Mouse (Mus musculus) embryo, embryonic 10 days (tissue): ENCODE measurements around the gene Znhit2.
"Not testable (repeated sequence)": the region's sequence is repeated elsewhere in the genome, so short reads cannot be mapped to it uniquely, and the experiment has no call there.

Experiments
- DNase-seq: peaks from one replicate; pipeline ENCODE4 v3.0.0-alpha.2; 2015; ENCODE audit warnings: low spot score

Gene Znhit2

DNA sequence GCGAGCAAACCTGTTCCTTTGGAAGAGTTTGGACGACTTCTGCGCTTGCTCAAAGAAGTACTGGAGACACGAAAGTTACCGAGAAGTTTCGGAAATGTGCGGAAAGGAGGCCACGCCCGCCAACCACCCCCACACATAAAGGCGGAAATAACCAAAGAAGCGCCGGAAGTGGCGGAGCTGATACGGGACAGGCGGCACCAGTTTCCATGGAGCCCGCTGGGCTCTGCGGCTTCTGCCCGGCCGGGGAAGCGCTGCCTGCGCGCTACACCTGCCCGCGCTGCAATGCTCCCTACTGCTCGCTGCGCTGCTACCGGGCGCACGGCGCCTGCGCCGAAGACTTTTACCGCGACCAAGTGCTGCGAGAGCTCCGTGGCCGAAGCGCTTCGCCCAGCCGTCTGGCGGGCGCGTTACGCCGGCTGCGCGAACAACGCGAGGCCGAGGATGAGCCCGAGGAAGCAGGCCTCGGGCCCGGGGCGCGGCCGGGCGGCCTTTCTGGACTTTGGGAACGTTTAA, at the start of gene Znhit2:
Gene Znhit2, plus strand, starts transcription at position 172 of the 513 bp plus-strand sequence.
- peak; percentile 94 for DNase-seq

DNA sequence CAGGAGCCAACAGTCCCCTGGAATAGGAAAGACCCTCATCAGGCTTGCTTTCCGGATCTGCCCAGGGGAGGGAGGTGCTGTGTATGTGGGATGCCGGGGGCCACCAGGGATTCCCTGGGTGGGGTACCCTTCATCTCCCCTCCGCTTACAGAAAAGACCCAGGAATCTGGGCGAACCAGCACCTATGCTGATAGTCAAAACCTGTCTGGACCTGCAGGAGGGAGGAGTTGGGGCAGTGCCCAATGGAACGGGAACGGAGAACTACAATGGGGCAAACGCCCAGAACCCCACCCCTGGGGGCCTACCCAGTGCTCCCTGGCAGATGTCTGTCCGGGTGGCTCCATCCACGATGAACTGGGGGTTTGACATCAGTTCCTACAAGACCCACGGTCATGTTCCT, 47.3 kb upstream of the Znhit2 start:
- DNase-seq = no peak

DNA sequence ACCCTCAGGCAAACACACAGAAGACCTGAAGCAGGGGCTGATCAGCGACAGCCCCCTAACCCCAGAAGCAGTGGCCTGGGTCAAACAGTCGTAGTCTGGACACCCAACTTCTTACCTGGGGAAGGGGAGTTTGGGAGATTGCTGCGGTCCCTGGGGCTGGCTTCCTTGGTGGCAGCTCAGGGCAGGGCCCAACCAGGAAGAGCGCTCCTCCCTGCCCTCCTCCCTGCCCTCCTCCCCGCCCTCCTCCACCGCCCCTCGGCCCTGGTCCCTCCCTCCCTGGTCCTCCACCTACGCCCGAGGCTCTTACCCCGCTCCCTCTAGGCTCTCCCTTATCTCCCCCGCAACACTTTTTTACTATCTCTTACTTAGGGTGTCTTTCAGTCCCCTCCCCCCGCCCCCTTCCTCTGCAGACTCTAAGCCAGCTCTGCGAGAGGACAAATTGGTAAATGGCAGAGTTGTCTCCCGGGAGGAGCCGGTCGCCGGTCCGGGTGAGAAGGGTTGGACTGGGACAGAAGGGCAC, 45.9 kb upstream of the Znhit2 start:
- DNase-seq = peak; percentile 53

DNA sequence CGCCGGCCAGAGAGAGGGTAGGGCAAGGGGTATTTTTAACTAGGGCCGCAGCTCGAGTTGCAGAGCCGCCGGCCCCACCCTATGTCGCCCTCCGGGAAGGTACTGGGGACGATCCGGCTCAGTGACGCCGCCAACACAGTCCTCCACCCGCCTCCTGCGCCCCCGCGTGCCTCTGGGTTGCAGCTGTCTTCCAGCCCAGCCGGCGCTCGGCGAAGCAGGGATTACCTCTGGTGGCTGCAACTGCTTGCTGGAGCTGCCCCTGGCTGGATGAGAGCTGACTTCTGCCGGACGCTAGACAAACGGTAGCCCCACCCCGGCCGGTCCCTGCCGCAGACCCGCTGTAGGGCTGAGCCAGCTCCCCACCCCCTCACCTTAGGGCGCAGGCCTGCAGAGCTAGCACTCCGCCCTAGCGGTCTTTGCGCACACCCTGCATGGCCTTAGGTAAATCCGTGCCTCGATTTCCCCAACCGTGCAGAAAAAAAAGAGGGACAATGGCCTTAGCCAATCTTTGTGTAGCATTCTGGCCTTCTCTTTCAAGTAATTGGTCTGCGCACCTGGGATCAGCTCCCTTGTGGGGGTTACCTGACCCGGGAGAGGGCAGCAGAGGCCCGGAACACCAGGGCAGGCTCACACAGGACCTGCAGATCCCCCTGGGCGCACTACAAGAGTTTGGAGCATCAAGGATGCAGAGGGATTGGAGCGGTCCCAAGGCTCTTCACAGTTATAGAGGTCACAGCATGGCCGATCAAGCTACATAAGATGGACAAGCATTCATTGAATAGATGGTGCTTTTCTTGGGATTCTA, 45.3 kb upstream of the Znhit2 start, which contains the start of gene Capn1:
Gene Capn1, minus strand, starts transcription at position 387 of the 805 bp plus-strand sequence.
- DNase-seq = peak; percentile 81

DNA sequence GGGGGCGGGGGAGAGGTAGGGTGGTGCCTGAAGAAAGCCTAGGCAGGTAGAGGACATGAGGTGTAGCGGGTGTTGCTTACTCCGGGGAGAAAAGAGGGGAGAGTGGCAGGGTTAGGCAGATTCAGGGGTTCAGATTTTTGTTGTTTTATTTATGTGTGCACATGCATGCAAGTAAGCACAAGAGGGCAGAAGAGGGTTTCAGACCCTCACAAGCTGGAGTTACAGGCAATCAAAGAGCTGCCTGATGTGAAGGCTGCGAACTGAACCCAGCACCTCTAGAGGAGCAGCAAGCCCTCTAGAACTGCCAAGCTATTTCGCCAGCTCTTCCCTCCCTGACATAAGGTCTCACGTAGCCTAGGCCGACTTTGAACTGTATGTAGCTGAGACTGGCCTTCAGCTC, 44.5 kb upstream of the Znhit2 start:
- DNase-seq = peak; percentile 50

DNA sequence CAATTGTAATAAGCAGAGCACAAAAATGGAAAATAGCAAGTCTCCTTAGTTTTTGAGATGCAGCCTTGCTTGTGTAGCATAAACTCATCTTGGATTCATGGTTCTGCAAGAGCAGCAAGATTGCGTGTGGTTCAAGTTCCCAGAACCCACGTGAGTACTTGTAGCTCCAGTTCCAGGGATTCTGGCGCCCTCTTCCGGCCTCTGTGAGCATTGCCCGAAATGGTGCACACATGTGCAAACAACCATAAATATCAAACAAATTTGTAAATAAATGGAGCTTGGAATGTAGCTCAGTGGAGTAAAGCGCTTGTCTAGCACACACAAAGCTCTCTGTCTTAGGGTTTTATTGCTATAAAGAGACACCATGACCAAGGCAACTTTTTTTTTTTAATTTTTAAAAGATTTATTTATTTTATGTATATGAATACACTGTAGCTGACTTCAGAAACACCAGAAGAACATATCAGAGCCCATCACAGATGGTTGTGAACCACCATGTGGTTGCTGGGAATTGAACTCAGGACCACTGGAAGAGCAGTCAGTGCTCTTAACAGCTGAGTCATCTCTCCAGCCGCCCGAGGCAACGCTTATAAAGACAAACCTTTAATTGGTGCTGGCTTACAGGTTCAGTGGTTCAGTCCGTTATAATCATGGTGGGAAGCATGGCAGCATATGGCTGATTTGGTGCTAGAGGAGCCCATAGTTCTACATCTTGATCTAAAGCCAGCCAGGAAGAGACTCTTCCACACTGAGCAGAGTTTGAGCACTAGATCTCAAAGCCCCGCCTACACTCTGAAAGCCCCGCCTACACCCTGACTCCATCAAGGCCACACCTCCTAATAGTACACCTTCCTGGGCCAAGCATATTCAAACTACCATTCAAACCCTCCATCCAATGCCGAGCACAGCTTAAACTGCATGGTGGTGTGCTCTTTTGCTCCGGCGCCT, 42.6 kb upstream of the Znhit2 start:
- DNase-seq = peak; percentile 89

DNA sequence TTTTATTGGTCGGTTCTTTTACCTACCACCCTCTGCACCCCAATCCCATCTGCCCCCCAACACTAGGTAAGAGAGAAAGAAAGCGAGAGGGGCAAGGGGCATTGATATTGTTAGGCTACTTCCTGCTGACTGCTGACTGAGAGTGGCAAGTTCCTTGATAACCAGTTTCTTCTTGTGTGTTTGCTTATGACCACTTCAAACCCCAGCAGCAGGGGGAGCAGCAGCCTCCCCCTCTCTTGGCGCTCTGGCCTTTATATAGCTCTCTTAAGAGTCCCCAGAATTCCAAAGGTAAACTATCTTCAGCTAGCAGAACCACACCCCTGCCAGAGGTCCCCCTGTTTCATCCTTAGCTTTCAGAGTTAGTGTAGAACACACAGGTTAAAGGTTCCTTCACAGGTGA, 40.7 kb upstream of the Znhit2 start:
- no peak for DNase-seq

DNA sequence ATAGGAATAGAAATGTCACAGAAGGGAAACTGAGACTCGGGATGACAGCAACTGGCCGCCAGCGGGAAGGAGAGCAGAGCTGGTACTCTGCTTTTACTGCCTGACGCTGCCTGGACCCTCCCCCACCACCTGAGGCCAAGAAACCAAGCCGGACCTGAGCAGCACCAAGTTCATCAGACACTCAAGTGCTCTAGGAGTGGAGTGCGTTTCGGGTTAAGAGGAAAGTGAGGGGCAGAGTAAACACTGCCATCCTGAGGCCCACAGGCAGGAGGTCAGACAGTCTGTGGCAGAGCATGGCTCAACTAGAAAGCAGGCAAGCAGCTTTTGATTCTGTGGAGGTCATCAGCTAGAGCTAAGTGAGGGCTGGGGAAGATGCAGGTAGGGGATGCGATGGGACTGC, 37.9 kb upstream of the Znhit2 start:
- no peak for DNase-seq

DNA sequence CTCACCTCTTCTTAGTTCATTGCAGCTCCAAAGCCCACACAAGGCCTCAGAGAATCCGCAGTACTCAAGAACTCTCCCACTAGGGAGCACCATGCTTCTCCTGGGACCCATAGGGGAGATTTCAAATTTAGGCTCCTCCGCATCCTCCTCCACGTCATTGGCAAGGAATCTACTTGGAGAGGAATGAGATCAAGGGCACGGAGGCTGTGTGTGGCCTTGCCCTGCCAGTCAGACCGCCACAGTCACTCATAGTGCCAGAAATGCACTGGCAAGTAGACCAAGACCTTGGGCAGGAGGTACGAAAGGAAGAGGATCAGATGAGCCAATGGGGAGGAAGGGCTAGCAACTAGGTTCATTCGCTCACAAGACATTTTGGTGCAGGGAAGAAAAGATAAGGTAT, 37.1 kb upstream of the Znhit2 start:
- no peak for DNase-seq

DNA sequence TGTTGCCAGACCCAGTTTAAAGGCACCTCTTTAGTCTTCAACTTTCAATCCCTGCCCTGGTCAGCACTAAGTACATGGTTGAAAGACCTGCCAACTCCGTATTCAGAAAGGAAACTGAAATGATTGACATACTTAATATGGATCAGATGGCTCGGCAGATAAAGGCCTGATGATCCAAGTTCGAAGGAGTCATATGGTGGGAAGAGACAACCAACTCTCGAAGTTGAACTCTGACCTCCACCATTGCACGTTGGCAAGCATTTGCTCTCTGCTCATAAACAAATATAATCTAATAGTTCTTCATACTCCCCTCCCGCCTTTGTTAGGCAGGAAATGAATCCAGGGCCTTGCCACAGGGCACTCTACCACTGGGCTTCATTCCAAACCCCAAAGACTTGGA, 32.0 kb upstream of the Znhit2 start:
- DNase-seq = no peak

DNA sequence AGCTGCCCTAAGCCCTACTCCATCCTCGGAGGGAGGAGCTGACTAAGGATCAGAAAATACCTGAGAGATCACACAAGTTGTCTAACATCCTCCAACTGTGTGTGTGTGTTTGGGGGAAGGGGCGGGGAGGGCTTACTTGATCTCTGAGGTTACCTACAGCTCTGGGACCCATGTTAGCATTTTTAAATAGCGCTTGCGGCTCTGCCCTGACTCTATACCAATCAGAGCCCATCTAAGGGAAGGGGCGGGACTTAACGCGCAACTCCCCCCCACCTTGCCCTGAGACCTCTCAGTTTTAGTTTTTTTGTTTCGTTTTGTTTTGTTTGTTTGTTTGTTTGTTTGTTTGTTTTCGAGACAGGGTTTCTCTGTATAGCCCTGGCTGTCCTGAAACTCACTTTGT, 31.6 kb upstream of the Znhit2 start:
- DNase-seq = no peak

DNA sequence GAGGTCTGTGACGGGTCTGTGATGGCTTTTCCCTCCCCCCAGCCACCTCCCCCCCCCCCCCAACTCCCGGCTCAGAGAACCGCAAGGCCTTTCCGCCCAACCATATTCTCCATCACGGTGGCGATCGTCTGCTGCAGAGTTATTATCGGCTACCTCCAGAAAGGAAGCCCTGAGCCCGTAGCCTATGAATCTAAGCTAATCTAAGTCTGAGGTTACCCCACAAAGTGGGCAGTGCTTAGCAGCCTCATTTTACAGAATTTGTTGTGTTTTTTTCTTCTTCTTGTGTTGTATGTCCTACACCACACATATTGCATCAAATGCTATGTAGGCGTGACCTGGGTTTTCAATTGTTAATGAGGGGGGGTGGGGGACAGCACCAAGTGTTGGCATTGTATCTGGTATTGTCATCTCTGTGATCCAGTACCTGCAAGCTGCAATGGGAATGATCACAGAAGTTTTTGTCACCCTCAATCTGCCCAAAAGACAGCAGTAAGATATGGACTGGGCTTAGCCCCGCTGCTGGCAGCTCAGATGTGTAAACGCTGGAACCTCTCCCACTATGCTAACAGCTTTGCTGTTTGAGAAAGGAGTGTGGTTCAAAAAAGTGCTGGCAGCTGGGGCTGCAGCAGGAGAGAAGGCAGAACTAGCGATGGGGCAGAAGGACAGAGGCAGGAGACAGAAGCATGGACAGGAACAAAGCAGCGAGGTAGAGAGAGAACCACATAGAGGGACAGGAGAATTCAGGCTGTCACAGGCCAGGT, 30.3 kb upstream of the Znhit2 start:
- DNase-seq = no peak

DNA sequence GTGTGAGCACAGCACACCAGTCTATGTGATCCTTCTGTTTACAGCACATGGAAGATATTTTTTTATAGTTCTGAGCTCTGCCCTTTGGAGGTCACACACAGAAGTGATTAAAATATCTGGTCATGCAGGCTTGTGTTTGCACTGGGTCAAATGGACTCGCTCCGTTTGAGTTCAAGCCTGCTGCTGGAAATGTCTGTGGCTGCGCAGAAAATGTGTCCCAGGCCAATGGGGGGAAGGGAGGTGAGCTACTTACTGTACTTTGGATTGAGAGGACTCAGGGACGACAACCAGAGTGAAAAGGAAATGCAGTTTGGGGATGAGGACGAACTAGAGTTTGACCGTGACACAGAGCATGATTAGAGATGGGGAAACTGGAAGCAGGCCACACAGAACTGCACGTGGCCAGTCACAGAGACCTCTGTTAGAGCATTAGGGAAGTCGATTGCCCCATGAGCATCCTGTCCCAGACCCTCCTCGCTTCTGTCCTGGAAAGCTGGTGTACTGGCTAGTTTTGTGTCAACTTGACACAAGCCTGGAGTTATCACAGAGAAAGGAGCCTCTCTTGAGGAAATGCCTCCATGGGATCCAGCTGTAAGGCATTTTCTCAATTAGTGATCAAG, 24.9 kb upstream of the Znhit2 start:
- DNase-seq = no peak

DNA sequence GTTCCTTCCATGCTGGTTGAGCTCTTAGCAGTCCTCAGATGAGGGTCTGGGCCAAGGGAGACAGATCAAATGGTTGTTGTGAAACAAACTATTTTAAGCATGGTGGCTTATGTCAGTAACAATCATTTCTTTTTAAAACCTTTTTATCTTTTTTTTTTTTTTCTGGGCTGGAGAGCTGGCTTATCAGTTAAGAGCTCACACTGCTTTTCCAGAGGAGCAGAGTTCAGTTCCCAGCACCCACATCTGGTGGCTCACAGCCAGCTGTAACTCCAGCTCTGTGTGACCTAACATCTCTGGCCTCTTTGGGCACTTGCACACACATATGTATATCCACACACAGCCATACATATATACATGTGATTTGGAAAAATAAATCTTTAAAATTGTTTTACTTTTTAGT, 23.3 kb upstream of the Znhit2 start:
- DNase-seq = no peak

DNA sequence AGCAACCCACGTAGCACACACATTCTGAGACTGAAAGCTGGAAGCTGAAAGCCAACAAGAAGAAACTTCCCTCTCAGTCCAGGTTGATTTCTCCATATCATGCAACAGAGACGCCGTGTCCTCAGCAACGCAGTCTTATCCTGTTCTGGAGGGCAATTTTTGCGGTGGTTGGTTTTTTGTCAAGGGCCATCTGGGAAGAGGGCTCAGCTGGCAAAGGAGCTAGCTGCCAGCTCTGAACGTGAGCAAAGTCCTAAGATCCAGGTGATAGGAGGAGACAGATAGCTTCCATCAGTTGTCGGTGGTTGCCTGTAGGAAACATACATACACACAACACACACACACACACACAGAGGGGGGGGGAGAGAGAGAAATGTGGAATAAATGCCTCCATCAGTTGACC, 22.7 kb upstream of the Znhit2 start:
- no peak for DNase-seq

DNA sequence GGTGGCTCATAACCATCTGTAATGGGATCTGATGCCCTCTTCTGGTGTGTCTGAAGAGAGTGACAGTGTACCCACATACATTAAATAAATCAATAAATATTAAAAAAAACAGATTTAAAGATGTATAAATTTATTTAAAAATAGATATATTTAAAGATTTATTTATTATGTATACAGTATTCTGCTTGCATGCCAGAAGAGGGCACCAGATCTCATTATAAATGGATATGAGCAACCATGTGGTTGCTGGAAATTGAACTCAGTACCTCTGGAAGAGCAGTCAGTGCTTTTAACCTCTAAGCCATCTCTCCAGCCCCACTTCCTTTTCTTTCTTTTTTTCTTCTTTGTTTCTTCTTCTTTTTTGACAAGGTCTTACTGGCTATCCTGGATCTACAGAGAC, 21.0 kb upstream of the Znhit2 start:
- no peak for DNase-seq

DNA sequence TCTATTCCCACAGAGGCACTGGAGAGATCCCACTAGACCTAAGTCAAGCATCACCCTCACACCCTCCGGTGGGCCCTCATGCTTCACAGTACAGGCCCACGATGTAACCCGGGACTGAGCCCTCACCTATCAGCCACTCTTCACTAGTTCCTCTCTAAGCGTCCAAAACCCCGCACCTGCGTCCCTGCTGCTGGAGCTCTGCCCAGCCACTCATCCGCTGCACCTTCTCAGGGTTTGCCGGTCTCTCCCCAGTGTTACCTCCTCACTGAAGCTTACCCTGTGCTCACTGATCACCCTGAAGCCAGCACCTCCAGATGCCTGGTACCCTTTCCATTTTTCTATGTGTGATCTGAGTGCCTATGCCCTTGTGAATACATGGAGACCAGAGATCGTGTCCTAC, 18.7 kb upstream of the Znhit2 start:
- DNase-seq = no peak

DNA sequence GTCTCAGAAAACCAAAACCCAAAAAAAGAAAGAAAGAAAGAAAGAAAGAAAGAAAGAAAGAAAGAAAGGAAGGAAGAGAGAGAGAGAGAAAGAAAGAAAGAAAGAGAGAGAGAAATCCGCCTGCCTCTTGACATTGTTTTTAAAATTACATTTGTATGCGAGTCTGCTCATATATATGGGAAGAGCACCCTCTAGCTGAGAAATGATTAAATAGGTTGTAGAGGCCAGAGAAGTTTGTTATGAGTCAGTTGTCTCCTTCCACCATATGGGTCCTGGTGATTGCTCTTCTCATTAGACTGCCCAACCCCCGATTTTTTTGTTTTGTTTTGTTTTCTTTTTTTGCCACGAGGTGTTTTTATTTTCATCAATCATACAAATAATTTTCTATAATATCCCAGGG, 16.9 kb upstream of the Znhit2 start:
- DNase-seq = not testable (repeated sequence)

DNA sequence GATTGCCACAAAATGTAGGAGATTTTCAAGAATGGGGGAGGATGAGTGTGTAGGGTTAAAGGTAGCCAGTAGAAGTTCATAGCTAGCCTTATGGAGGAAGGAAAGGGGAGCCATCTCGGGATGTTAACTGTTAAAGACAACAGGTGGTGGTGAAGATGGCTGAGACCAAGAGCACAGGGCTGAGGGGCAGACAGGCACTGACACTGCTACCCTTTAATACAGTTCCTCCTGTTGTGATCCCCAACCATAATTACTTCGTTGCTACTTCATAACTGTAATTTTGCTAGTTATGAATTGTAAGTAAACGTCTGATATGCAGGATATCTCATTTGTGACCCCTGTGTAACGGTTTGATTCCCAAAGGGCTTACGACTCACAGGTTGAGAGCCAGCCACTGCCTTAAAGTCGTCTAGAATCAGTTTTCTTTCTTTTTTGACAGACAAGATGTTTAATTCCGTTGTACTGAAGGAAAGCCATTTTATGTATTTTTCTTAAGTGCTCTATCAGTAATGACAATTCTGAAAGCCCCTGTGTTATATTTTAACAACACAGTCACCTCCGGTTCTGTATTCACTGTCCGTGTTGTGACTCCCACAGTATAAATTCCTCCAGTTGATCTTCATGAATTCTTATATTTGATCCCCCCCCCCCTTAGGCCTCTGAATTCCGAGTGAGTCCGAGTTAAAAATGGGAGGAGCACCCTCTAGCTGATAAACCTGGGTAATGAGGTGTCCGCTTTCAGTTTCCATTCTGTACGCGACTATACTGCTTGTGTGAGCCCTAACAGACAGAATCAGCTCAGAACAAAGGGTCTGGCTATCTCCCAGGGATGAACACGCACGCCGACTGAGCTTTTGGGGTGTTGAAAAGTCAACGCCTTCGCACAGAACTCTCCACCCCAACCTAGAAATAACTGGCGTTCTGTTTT, 15.4 kb upstream of the Znhit2 start:
- peak; percentile 59 for DNase-seq
